Mouse (Mus musculus) c-Kit-positive CD71-negative TER-119-negative erythroid progenitor cells, embryonic 14.5 days (primary cell): ENCODE results near the gene Mtmr6.
"Not testable (repeated sequence)": the region's sequence is repeated elsewhere in the genome, so short reads cannot be mapped to it uniquely, and the experiment has no call there.

Source experiments
- DNase-seq: peaks from one replicate; pipeline ENCODE4 v3.0.0-alpha.2; 2013; ENCODE audit warnings: low read depth

The Mtmr6 gene

GRCm38 (mm10) chr14:60295531-60295930 lies 30.5 kb downstream of the Mtmr6 start:
- no peak for DNase-seq

GRCm38 (mm10) chr14:60300224-60300991 lies 35.4 kb downstream of the Mtmr6 start:
- no peak for DNase-seq

GRCm38 (mm10) chr14:60301024-60301423 lies 36.0 kb downstream of the Mtmr6 start:
- DNase-seq = no peak

- no peak for DNase-seq
Measured at GRCm38 (mm10) chr14:60302441-60302840, 37.4 kb downstream of the Mtmr6 start.

GRCm38 (mm10) chr14:60304441-60305220 lies 39.6 kb downstream of the Mtmr6 start:
- DNase-seq = no peak

- no peak for DNase-seq
Measured at GRCm38 (mm10) chr14:60308113-60308512, 43.1 kb downstream of the Mtmr6 start.

- DNase-seq = no peak
Measured at GRCm38 (mm10) chr14:60310691-60311090, 45.7 kb downstream of the Mtmr6 start.

- no peak for DNase-seq
Measured at GRCm38 (mm10) chr14:60319231-60319630, 54.2 kb downstream of the Mtmr6 start.

- no peak for DNase-seq
Measured at GRCm38 (mm10) chr14:60320813-60321212, 55.8 kb downstream of the Mtmr6 start.

GRCm38 (mm10) chr14:60340001-60340400 lies 75.0 kb downstream of the Mtmr6 start:
- not testable (repeated sequence) for DNase-seq

GRCm38 (mm10) chr14:60340570-60340969 lies 75.5 kb downstream of the Mtmr6 start:
- no peak for DNase-seq

GRCm38 (mm10) chr14:60345326-60345876 lies 80.4 kb downstream of the Mtmr6 start:
- no peak for DNase-seq
